Mouse (Mus musculus) megakaryocyte, embryonic 14.5 days (primary cell): Measurements from ENCODE around the gene Banf2.

Experiments
- FLI1 ChIP-seq: IDR thresholded peaks from 2 replicates; pipeline ENCODE4 v1.6.1; 2012; ENCODE audit warnings: low read length, inconsistent platforms, mixed read lengths
- GATA1 ChIP-seq: IDR thresholded peaks from 3 replicates; pipeline ENCODE4 v1.6.1; 2012; ENCODE audit warnings: mixed read lengths, low read length, inconsistent platforms, borderline replicate concordance

DNA sequence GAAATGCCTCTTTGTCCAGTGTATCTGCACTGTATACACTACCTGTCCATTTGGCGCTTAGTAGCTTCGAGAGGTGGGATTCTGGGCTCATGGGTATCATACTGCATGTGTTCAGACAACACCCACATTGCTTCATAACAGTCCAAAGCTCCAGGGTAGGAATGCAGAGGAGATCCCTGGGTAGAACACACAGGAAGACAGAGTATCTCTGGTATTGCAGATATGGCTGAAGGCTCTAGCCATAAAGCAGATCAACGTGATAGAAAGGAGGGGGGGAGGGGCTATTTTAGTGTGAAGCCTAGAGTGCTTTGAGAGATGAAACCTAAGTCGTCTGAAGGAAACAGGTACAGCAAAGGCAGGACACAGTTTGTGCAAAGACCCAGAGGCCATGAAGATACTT, 6.4 kb upstream of the Banf2 start:
- TF ChIP-seq FLI1 = no peak
- no peak for TF ChIP-seq GATA1
